10 mouse cellular contexts compared by ENCODE assay signal in genomic region chr11:47890315-47890714, GRCm38 (mm10).
DNase-seq lines count a peak whose midpoint lies in the region; ATAC-seq and TF ChIP-seq lines count a peak whose summit lies in the region.
"Had no signal": no experiment of that assay in that cellular context is flagged by ENCODE, and none has a peak within 500 bp of the region (broad histone marks: within the 10 kb centered on the region; RNA-seq: fewer than 3 reads in every experiment).

No protein-coding gene starts in this region.

- no peak for TF ChIP-seq POLR2A in lung, adult 2 months (IDR thresholded peaks at IDR 0.05; ENCODE audit: borderline replicate concordance, extremely low read depth, low read depth, low read length)

- no peak overlapping the region for H3K27ac ChIP-seq in forebrain, embryonic 14.5 days (ENCODE audit: low read depth, low read length)
- H3K27ac ChIP-seq in forebrain, embryonic 13.5 days: no peak overlapping the region
- no peak overlapping the region for H3K27ac ChIP-seq in forebrain, embryonic 16.5 days (ENCODE audit: low read length)
- H3K27ac ChIP-seq: embryonic facial prominence, embryonic 12.5 days had no signal

- 56% methylated on average over 2 of the region's 2 CpGs for WGBS in forebrain, embryonic 14.5 days
- 60% methylated on average over 2 of the region's 2 CpGs for WGBS in forebrain, embryonic 13.5 days
- 49% methylated on average over 2 of the region's 2 CpGs for WGBS in lung, adult 2 months
- WGBS in forebrain, embryonic 16.5 days: 58% methylated on average over 2 of the region's 2 CpGs

- H3K9ac ChIP-seq in forebrain, embryonic 14.5 days (ENCODE audit: low read length): no peak overlapping the region
- no peak overlapping the region for H3K9ac ChIP-seq in forebrain, embryonic 13.5 days
- no peak overlapping the region for H3K9ac ChIP-seq in forebrain, embryonic 16.5 days (replicated peaks; ENCODE audit: low read depth, low read length)
- H3K9ac ChIP-seq: embryonic facial prominence, embryonic 12.5 days had no signal

- H3K4me2 ChIP-seq in forebrain, embryonic 14.5 days (ENCODE audit: low read length): no peak overlapping the region
- no peak overlapping the region for H3K4me2 ChIP-seq in forebrain, embryonic 13.5 days
- H3K4me2 ChIP-seq in forebrain, embryonic 16.5 days (ENCODE audit: low read length): no peak overlapping the region
- H3K4me2 ChIP-seq: embryonic facial prominence, embryonic 12.5 days had no signal

- peaks cover 3% of the 10 kb centered on the region; the same call in 1 of the 2 replicates for H3K4me1 ChIP-seq in forebrain, embryonic 14.5 days (ENCODE audit: control insufficient read depth, insufficient read depth, low read length)
- peaks cover 3% of the 10 kb centered on the region for H3K4me1 ChIP-seq in forebrain, embryonic 13.5 days
- no peaks in the 10 kb centered on the region for H3K4me1 ChIP-seq in lung, adult 2 months (ENCODE audit: control insufficient read depth, insufficient read depth, low read length)
- peaks cover 2% of the 10 kb centered on the region for H3K4me1 ChIP-seq in forebrain, embryonic 16.5 days (replicated peaks; ENCODE audit: control insufficient read depth, insufficient read depth, low read length)
- H3K4me1 ChIP-seq: embryonic facial prominence, embryonic 12.5 days had no signal

- no peaks in the 10 kb centered on the region for H3K27me3 ChIP-seq in forebrain, embryonic 14.5 days (replicated peaks; ENCODE audit: control insufficient read depth, insufficient read depth, low read length)
- H3K27me3 ChIP-seq in forebrain, embryonic 13.5 days: no peaks in the 10 kb centered on the region
- no peaks in the 10 kb centered on the region for H3K27me3 ChIP-seq in forebrain, embryonic 16.5 days (replicated peaks; ENCODE audit: control insufficient read depth, insufficient read depth, low read length)
- H3K27me3 ChIP-seq: embryonic facial prominence, embryonic 12.5 days; megakaryocyte, embryonic 14.5 days had no signal

- DNase-seq in forebrain, embryonic 14.5 days (ENCODE audit: low spot score): peak; percentile 39
- DNase-seq in lung, adult 2 months: no peak
- DNase-seq in lung, postnatal 4 days: no peak
- peak; percentile 50 for DNase-seq in embryo, embryonic 10.5 days (ENCODE audit: low spot score)
- DNase-seq in layer of hippocampus, postnatal 36 days: peak; percentile 4 to 9

- 0 out of 2 replicates have a peak, but pooled peaks have one; percentile 5 for TF ChIP-seq CTCF in lung, adult 2 months (IDR thresholded peaks at IDR 0.05; ENCODE audit: insufficient read depth, low read length)

- no peaks in the 10 kb centered on the region for H3K36me3 ChIP-seq in forebrain, embryonic 14.5 days (ENCODE audit: control insufficient read depth, insufficient read depth, low read length)
- no peaks in the 10 kb centered on the region for H3K36me3 ChIP-seq in forebrain, embryonic 13.5 days (ENCODE audit: poor library complexity, severe bottlenecking)
- no peaks in the 10 kb centered on the region for H3K36me3 ChIP-seq in forebrain, embryonic 16.5 days (ENCODE audit: control insufficient read depth, insufficient read depth)
- H3K36me3 ChIP-seq: embryonic facial prominence, embryonic 12.5 days had no signal

- H3K9me3 ChIP-seq in forebrain, embryonic 14.5 days (replicated peaks; ENCODE audit: control insufficient read depth, low read length): no peaks in the 10 kb centered on the region
- H3K9me3 ChIP-seq in forebrain, embryonic 13.5 days (replicated peaks): no peaks in the 10 kb centered on the region
- no peaks in the 10 kb centered on the region for H3K9me3 ChIP-seq in forebrain, embryonic 16.5 days (ENCODE audit: control insufficient read depth, low read length)
- H3K9me3 ChIP-seq: embryonic facial prominence, embryonic 12.5 days had no signal

- H3K4me3 ChIP-seq in forebrain, embryonic 14.5 days (ENCODE audit: low read depth, low read length): no peak overlapping the region
- H3K4me3 ChIP-seq in forebrain, embryonic 13.5 days: no peak overlapping the region
- H3K4me3 ChIP-seq in lung, adult 2 months (replicated peaks; ENCODE audit: extremely low read depth, low read depth, low read length): no peak overlapping the region
- no peak overlapping the region for H3K4me3 ChIP-seq in forebrain, embryonic 16.5 days (replicated peaks; ENCODE audit: low read length)
- H3K4me3 ChIP-seq: embryonic facial prominence, embryonic 12.5 days; megakaryocyte, embryonic 14.5 days had no signal

- ATAC-seq in forebrain, embryonic 14.5 days: no peak
- ATAC-seq in forebrain, embryonic 13.5 days: no peak
- no peak for ATAC-seq in erythroid progenitor cell, adult 5-6 weeks (replicated peaks; ENCODE audit: low FRiP score, poor library complexity, severe bottlenecking)
- ATAC-seq in forebrain, embryonic 16.5 days: no peak

Comparison
In these comparisons a context has a peak if more than half of its experiments do, and no peak if none do; other contexts are left out.
1. DNase-seq: peak in forebrain, embryonic 14.5 days (single experiment), embryo, embryonic 10.5 days (single experiment) and layer of hippocampus, postnatal 36 days (2 of 2); none in lung, adult 2 months (single experiment) and lung, postnatal 4 days (0 of 2).